Mouse (Mus musculus): ENCODE measurements around the gene E030018B13Rik. TPM values are rescaled to one million over a fixed set of nuclear protein-coding genes. Genes with fewer than 3 reads are reported as not detected.
A peak's percentile ranks its signal among the peaks of the same experiment; 100 is the strongest.

Gene E030018B13Rik
- polyA plus RNA-seq, 1 experiment from 2014 or later = 0.14 TPM

DNA sequence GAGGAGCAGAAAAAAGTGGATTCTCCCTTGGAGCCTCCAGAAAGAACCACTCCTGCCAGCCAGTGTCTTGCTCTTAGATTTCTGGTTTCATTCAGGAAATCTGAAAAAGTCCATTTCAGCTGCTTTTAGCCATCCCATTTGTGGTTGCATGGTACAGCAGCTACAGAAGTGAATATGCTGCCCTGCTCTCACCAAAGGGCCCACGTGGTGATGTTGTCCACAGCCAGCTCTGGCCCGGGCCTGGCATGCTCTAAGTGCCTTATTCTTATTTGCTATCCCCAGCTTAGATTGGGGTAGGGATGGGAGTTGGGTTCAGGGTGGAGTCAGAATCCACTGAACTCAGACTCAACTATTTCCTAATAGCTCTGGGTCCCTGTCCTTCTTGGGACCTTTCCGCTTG lies 21.4 kb upstream of the E030018B13Rik start:
- no peak for ATAC-seq

DNA sequence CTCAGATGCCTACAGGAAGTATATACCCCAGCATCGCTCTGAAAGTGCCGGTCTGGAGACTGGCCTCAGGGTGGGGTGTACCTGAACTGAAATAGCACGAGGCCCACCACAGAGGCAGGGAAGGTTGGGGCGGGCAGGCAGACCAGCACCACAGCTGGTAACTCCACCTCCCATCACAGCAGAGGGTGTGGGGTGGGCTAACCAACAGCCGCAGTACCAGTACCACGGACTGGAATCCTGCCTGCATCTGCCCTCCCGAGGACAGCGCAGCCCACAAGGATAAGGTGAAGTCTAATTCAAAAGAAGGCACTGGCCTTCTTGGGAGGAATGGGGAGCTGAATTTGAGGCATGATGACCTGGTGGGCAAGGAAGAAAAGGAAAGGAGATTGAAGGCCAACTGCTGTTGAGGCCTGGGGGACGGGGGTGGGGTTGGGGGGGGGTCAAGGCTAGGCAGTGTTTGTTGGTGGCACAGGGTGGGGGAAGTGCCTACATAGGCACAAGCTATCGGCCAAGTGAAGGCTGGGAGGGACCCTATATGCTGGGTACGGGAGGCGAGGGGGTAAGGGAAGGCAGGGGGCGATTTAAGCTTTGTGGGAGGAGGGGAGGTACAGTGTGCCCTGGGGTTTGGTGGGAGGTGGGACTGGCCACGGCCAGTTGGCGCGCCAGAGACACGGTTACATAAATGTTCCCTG lies 20.2 kb upstream of the E030018B13Rik start:
- TF ChIP-seq CTCF (IDR thresholded peaks at IDR 0.05; ENCODE audit: low read depth) (no peak), EP300 (IDR thresholded peaks at IDR 0.05; ENCODE audit: low read depth) (no peak)
- peak overlapping the region; percentile 99 for H3K27ac ChIP-seq (ENCODE audit: low read depth)
- no peaks in the 10 kb centered on the region for H3K27me3 ChIP-seq (ENCODE audit: insufficient read depth, low read length)
- ATAC-seq = peak; percentile 7; the same call in 1 of the 2 replicates
- WGBS (ENCODE audit: insufficient replicate concordance) = 13% methylated on average over 17 of the region's 17 CpGs
- peak overlapping the region; percentile 64 for H3K9ac ChIP-seq (replicated peaks)
- DNase-seq = peak; percentile 48
- H3K4me3 ChIP-seq (ENCODE audit: low read depth, low read length) = peak overlapping the region; percentile 37
- H3K36me3 ChIP-seq (replicated peaks; ENCODE audit: insufficient read depth, low read length) = peaks cover 3% of the 10 kb centered on the region
- H3K4me1 ChIP-seq (ENCODE audit: insufficient read depth) = peaks cover 64% of the 10 kb centered on the region
- peak overlapping the region; percentile 75 for H3K4me2 ChIP-seq (ENCODE audit: low read depth, low read length)
- H3K9me3 ChIP-seq (ENCODE audit: low read length) = no peaks in the 10 kb centered on the region

More for the DNA sequence above, 21.4 kb upstream of the E030018B13Rik start:
- H3K4me3 ChIP-seq (ENCODE audit: low read depth, low read length) = no peak overlapping the region
- DNase-seq = no peak
- peaks cover 13% of the 10 kb centered on the region for H3K36me3 ChIP-seq (replicated peaks; ENCODE audit: insufficient read depth, low read length)
- 68% methylated on average over 3 of the region's 3 CpGs for WGBS (ENCODE audit: insufficient replicate concordance)
- H3K27me3 ChIP-seq (ENCODE audit: insufficient read depth, low read length) = no peaks in the 10 kb centered on the region
- TF ChIP-seq CTCF (IDR thresholded peaks at IDR 0.05; ENCODE audit: low read depth) (no peak), EP300 (IDR thresholded peaks at IDR 0.05; ENCODE audit: low read depth) (no peak)
- peaks cover 57% of the 10 kb centered on the region for H3K4me1 ChIP-seq (ENCODE audit: insufficient read depth)
- H3K27ac ChIP-seq (ENCODE audit: low read depth) = peak overlapping the region; percentile 99; the same call in 1 of the 2 replicates
- H3K9ac ChIP-seq (replicated peaks) = no peak overlapping the region
- no peak overlapping the region for H3K4me2 ChIP-seq (ENCODE audit: low read depth, low read length)
- H3K9me3 ChIP-seq (ENCODE audit: low read length) = no peaks in the 10 kb centered on the region

DNA sequence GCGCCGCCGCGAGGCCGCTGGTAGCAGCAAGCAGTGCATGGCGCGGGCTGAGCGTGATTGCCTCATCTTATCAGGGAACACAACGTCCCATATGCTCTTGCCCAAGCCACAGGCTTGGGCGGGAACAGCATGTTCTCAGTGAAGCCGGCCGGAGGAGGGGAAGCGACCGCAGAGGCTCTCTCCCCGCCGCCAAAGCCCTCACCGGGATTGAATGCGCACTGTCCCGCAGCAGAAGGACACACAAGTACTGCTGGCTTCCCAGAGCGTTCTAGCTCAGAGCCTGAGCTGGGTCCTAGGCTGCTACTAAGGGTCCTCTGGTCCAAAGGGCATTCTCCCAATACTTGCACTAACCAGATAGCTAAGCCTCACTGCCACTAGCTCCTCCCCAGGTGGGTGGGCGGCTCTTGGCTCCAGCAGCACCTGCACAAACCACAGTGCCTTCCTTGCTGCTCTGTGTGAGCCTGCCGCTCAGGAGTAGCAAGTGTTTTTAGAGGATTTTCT lies 19.6 kb upstream of the E030018B13Rik start:
- peak overlapping the region; percentile 64 for H3K9ac ChIP-seq (replicated peaks)
- H3K4me1 ChIP-seq (ENCODE audit: insufficient read depth) = peaks cover 70% of the 10 kb centered on the region
- DNase-seq (peak; percentile 93), ATAC-seq (peak; percentile 98)
- H3K27me3 ChIP-seq (ENCODE audit: insufficient read depth, low read length) = no peaks in the 10 kb centered on the region
- peak overlapping the region; percentile 75 for H3K4me2 ChIP-seq (ENCODE audit: low read depth, low read length)
- no peaks in the 10 kb centered on the region for H3K9me3 ChIP-seq (ENCODE audit: low read length)
- under 1% methylated on average over 22 of the region's 22 CpGs for WGBS (ENCODE audit: insufficient replicate concordance)
- peak overlapping the region; percentile 99 for H3K27ac ChIP-seq (ENCODE audit: low read depth)
- peak overlapping the region; percentile 37 for H3K4me3 ChIP-seq (ENCODE audit: low read depth, low read length)
- H3K36me3 ChIP-seq (replicated peaks; ENCODE audit: insufficient read depth, low read length) = no peaks in the 10 kb centered on the region; the same call in 1 of the 2 replicates
- peak; percentile 78 for TF ChIP-seq CTCF (IDR thresholded peaks at IDR 0.05; ENCODE audit: low read depth)
- TF ChIP-seq EP300 (IDR thresholded peaks at IDR 0.05; ENCODE audit: low read depth) = peak; percentile 99

DNA sequence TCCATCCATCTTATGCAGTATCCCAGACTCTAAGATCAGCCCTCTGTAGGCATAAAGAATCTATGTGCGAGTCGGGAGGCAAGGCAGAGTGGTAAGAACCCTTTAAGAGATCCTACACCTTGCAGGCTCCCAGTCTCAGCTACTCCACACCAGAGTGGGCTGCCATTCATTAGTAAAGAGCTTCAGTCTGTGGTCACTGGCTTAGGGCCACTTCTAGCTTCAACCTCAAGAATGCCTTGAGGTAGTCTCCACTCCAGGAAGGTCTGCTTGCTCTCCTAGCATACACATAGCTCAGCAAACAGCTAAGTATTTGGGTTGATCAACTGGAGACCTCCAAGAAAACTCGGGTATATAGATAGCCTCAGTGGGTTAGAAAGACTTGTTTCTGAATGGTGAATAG lies 19.0 kb upstream of the E030018B13Rik start:
- Histone ChIP-seq H3K9ac (replicated peaks) (peak overlapping the region; percentile 64), H3K4me1 (ENCODE audit: insufficient read depth) (peaks cover 71% of the 10 kb centered on the region), H3K36me3 (replicated peaks; ENCODE audit: insufficient read depth, low read length) (no peaks in the 10 kb centered on the region; the same call in 1 of the 2 replicates), H3K27me3 (ENCODE audit: insufficient read depth, low read length) (no peaks in the 10 kb centered on the region), H3K4me3 (ENCODE audit: low read depth, low read length) (peak overlapping the region; percentile 37), H3K27ac (ENCODE audit: low read depth) (peak overlapping the region; percentile 99), H3K4me2 (ENCODE audit: low read depth, low read length) (peak overlapping the region; percentile 75), H3K9me3 (ENCODE audit: low read length) (no peaks in the 10 kb centered on the region)
- no peak for TF ChIP-seq EP300 (IDR thresholded peaks at IDR 0.05; ENCODE audit: low read depth)
- TF ChIP-seq CTCF (IDR thresholded peaks at IDR 0.05; ENCODE audit: low read depth) = no peak
- DNase-seq (no peak), ATAC-seq (no peak)
- 37% methylated on average over 3 of the region's 3 CpGs for WGBS (ENCODE audit: insufficient replicate concordance)

DNA sequence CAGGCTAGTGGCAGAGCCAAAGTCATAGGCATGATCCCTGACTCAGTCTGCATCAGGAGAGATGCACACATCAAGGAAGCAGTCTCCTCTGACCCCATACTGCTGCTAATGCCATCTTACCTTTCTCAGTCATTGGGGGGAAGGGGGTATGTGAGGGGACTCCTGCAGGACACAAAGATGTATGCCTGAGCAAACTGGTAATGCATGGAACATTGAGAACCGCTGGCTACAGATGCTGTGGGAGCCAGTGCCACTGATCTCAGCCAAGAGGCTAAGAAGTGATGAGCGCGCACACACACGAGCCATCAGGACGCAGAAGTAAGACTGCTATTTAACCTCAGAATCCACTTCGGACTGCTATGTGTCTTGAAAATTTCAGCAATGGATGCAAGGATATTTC lies 18.5 kb upstream of the E030018B13Rik start:
- Histone ChIP-seq H3K9ac (replicated peaks) (peak overlapping the region; percentile 64), H3K4me3 (ENCODE audit: low read depth, low read length) (no peak overlapping the region), H3K4me1 (ENCODE audit: insufficient read depth) (peaks cover 74% of the 10 kb centered on the region), H3K27ac (ENCODE audit: low read depth) (peak overlapping the region; percentile 99), H3K4me2 (ENCODE audit: low read depth, low read length) (peak overlapping the region; percentile 75), H3K36me3 (replicated peaks; ENCODE audit: insufficient read depth, low read length) (no peaks in the 10 kb centered on the region; the same call in 1 of the 2 replicates), H3K27me3 (ENCODE audit: insufficient read depth, low read length) (no peaks in the 10 kb centered on the region), H3K9me3 (ENCODE audit: low read length) (no peaks in the 10 kb centered on the region)
- ATAC-seq (no peak), DNase-seq (no peak)
- TF ChIP-seq EP300 (IDR thresholded peaks at IDR 0.05; ENCODE audit: low read depth) = no peak
- no peak for TF ChIP-seq CTCF (IDR thresholded peaks at IDR 0.05; ENCODE audit: low read depth)
- WGBS (ENCODE audit: insufficient replicate concordance) = 83% methylated on average over 6 of the region's 6 CpGs

DNA sequence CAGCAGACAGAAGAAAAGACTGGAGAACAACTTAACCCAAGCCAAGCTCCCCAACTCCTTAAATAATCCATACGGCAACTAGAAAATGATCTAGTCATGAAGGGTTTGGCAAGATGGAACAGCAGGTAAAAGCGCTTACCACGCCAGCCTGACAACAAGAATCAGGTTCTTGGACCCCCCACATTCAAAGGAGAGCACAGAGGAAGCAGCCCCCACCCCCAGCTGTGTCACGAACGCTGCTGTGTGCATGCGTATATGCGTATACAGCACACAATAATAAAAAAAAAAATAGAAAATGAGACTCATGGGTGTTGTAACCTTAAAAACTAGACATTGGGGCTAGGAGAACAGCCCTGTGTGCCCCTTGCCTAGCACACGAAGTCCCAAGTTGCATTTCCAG lies 16.7 kb upstream of the E030018B13Rik start:
- H3K4me1 ChIP-seq (ENCODE audit: insufficient read depth) = peaks cover 80% of the 10 kb centered on the region

More for the DNA sequence above, 16.7 kb upstream of the E030018B13Rik start:
- H3K27me3 ChIP-seq (ENCODE audit: insufficient read depth, low read length) = no peaks in the 10 kb centered on the region
- WGBS (ENCODE audit: insufficient replicate concordance) = 89% methylated on average over 8 of the region's 8 CpGs
- DNase-seq (no peak), ATAC-seq (no peak)
- H3K27ac ChIP-seq (ENCODE audit: low read depth) = no peak overlapping the region
- H3K4me2 ChIP-seq (ENCODE audit: low read depth, low read length) = no peak overlapping the region
- no peak for TF ChIP-seq EP300 (IDR thresholded peaks at IDR 0.05; ENCODE audit: low read depth)
- TF ChIP-seq CTCF (IDR thresholded peaks at IDR 0.05; ENCODE audit: low read depth) = no peak
- H3K36me3 ChIP-seq (replicated peaks; ENCODE audit: insufficient read depth, low read length) = no peaks in the 10 kb centered on the region; the same call in 1 of the 2 replicates
- H3K4me3 ChIP-seq (ENCODE audit: low read depth, low read length) = no peak overlapping the region
- H3K9ac ChIP-seq (replicated peaks) = no peak overlapping the region
- H3K9me3 ChIP-seq (ENCODE audit: low read length) = no peaks in the 10 kb centered on the region

Data from liver, postnatal 0 days (tissue).